Mouse (Mus musculus): ENCODE measurements around the gene Socs7. TPM values are rescaled to one million over a fixed set of nuclear protein-coding genes. Genes with fewer than 3 reads are reported as not detected.

Gene Socs7
- polyA plus RNA-seq, 1 experiment from 2014 or later, result 3.4 TPM

Other genes starting within 250 kb of the Socs7 start
- gene Tbx21, start 247.2 kb upstream of the Socs7 start, polyA plus RNA-seq (2014; fragmentation: Nextera tagmentation; extraction: Ambion mirVana), result 0.12 and 0.14 TPM in 2 replicates
- 2.8 and 3.6 TPM in 2 replicates for gene Tbkbp1, start 211.1 kb upstream of the Socs7 start, polyA plus RNA-seq (2014; fragmentation: Nextera tagmentation; extraction: Ambion mirVana)
- 111 and 116 TPM in 2 replicates for gene Kpnb1, start 174.7 kb upstream of the Socs7 start, polyA plus RNA-seq (2014; fragmentation: Nextera tagmentation; extraction: Ambion mirVana)
- 92.6 and 101 TPM in 2 replicates for gene Npepps, start 81.9 kb upstream of the Socs7 start, polyA plus RNA-seq (2014; fragmentation: Nextera tagmentation; extraction: Ambion mirVana)
- 56.6 and 58.9 TPM in 2 replicates for gene Mrpl45, start 46.8 kb upstream of the Socs7 start, polyA plus RNA-seq (2014; fragmentation: Nextera tagmentation; extraction: Ambion mirVana)
- 0.03 TPM in 1 of 2 replicates, not detected in the other for gene Gpr179, start 10.5 kb upstream of the Socs7 start, polyA plus RNA-seq (2014; fragmentation: Nextera tagmentation; extraction: Ambion mirVana)
- 2.5 and 2.8 TPM in 2 replicates for gene Arhgap23, start 53.0 kb downstream of the Socs7 start, polyA plus RNA-seq (2014; fragmentation: Nextera tagmentation; extraction: Ambion mirVana)
- 0.11 TPM in 1 of 2 replicates, not detected in the other for gene 4933428G20Rik, start 137.8 kb downstream of the Socs7 start, polyA plus RNA-seq (2014; fragmentation: Nextera tagmentation; extraction: Ambion mirVana)
- 1.7 and 2.2 TPM in 2 replicates for gene Srcin1, start 213.6 kb downstream of the Socs7 start, polyA plus RNA-seq (2014; fragmentation: Nextera tagmentation; extraction: Ambion mirVana)